ENCODE assay signal across 11 mouse cellular contexts in the genomic region with DNA sequence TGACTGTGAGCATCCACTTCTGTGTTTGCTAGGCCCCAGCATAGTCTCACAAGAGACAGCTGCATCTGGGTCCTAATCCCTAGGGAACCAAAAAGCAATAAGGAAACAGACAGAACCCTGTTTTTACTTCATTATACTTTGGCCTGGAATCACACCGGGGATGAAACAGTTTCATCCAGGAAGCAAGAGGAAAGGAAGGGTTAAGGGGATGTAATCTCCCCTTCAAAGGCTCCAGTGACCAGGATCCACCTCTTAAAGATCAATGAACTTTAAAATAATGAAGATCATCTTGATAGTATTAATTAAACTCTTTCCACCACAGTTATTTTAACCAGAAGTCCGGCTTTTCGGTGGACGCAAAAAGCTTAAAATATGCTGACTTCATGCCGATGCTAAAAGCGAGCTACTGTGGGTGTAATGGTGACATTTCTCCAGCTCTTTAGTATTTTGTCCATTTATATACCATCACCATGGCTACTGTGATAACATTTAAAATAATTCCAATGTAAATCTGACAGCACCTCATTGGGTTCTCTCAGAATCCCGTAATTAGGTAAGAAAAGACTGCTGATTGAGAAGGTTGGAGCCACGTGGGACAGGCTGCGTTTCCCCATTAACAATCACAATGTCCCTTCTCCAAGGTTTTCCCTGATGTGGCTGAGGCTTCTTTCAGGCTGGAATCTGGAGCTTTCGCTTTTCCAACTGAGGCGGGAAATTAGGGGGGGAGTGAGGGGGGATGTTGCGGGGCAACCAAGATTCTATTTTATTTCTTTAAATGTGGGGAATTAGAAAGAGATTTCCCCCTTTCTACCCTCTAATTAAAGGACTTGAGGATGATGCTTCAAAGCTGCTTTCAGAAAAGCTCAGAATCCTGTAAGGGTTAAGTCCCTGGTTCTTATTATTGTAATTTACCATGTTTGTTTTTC.
A peak's percentile ranks its signal among the peaks of the same experiment; 100 is the strongest.
DNase-seq lines count a peak whose midpoint lies in the region; ATAC-seq and TF ChIP-seq lines count a peak whose summit lies in the region.
"Had no signal": no experiment of that assay in that cellular context is flagged by ENCODE, and none has a peak within 500 bp of the region (broad histone marks: within the 10 kb centered on the region; RNA-seq: fewer than 3 reads in every experiment).

No protein-coding gene starts in this region.

- H3K27ac ChIP-seq in layer of hippocampus, adult 2 months, result no peak overlapping the region
- H3K27ac ChIP-seq in forebrain, embryonic 10.5 days, result peak overlapping the region; percentile 48; the same call in 1 of the 2 replicates
- no peak overlapping the region for H3K27ac ChIP-seq in hindbrain, embryonic 16.5 days (ENCODE audit: low read depth, low read length)
- no peak overlapping the region for H3K27ac ChIP-seq in intestine, embryonic 15.5 days
- H3K27ac ChIP-seq in cerebellum, adult 2 months (ENCODE audit: insufficient read depth, low read length), result no peak overlapping the region

- no peak for TF ChIP-seq CTCF in layer of hippocampus, adult 2 months (conservative IDR thresholded peaks at IDR 0.05)
- TF ChIP-seq CTCF in cerebellum, adult 2 months (IDR thresholded peaks at IDR 0.05; ENCODE audit: borderline replicate concordance, insufficient read depth, low read depth, low read length), result no peak

- DNase-seq in layer of hippocampus, adult 2 months (ENCODE audit: low spot score in 2 of 2), result no peak
- no peak for DNase-seq in layer of hippocampus, postnatal 14 days (ENCODE audit: low spot score in 2 of 2)
- DNase-seq in forebrain, embryonic 10.5 days (ENCODE audit: extremely low spot score, low spot score), result peak; percentile 54
- peak; percentile 38 for DNase-seq in retina, embryonic 14.5 days (ENCODE audit: low spot score)
- no peak for DNase-seq in cerebellum, adult 9-10 months
- DNase-seq in cerebellum, adult 2 months, result no peak
- DNase-seq: adrenal gland, adult 2 months; cerebellum, adult 18-20 months; heart, adult 18-20 months had no signal

- H3K9me3 ChIP-seq in forebrain, embryonic 10.5 days, result no peaks in the 10 kb centered on the region
- no peaks in the 10 kb centered on the region for H3K9me3 ChIP-seq in hindbrain, embryonic 16.5 days (ENCODE audit: control insufficient read depth, low read length)
- no peaks in the 10 kb centered on the region for H3K9me3 ChIP-seq in intestine, embryonic 15.5 days

- H3K4me3 ChIP-seq in layer of hippocampus, adult 2 months, result peak overlapping the region; percentile 31
- H3K4me3 ChIP-seq in forebrain, embryonic 10.5 days, result no peak overlapping the region
- H3K4me3 ChIP-seq in hindbrain, embryonic 16.5 days (ENCODE audit: low read length), result no peak overlapping the region
- H3K4me3 ChIP-seq in intestine, embryonic 15.5 days (replicated peaks), result no peak overlapping the region
- H3K4me3 ChIP-seq in cerebellum, adult 2 months (replicated peaks; ENCODE audit: insufficient read depth, low read depth, low read length), result no peak overlapping the region

- 28% methylated on average over 12 of the region's 12 CpGs for WGBS in forebrain, embryonic 10.5 days
- 38% methylated on average over 12 of the region's 12 CpGs for WGBS in hindbrain, embryonic 16.5 days
- WGBS in intestine, embryonic 15.5 days, result 81% methylated on average over 12 of the region's 12 CpGs
- WGBS in cerebellum, adult 2 months, result 62% methylated on average over 12 of the region's 12 CpGs

- H3K9ac ChIP-seq in hindbrain, embryonic 16.5 days (ENCODE audit: low read depth, low read length), result no peak overlapping the region
- no peak overlapping the region for H3K9ac ChIP-seq in intestine, embryonic 15.5 days

- H3K27me3 ChIP-seq in forebrain, embryonic 10.5 days (ENCODE audit: poor library complexity, severe bottlenecking), result peaks cover 57% of the 10 kb centered on the region
- no peaks in the 10 kb centered on the region for H3K27me3 ChIP-seq in hindbrain, embryonic 16.5 days (replicated peaks; ENCODE audit: control insufficient read depth, insufficient read depth, low read length)
- H3K27me3 ChIP-seq in intestine, embryonic 15.5 days (replicated peaks), result no peaks in the 10 kb centered on the region
- no peaks in the 10 kb centered on the region for H3K27me3 ChIP-seq in cerebellum, adult 2 months (ENCODE audit: control insufficient read depth, insufficient read depth, low read length)

- H3K4me2 ChIP-seq in hindbrain, embryonic 16.5 days (ENCODE audit: low read length), result peak overlapping the region; percentile 14
- H3K4me2 ChIP-seq in intestine, embryonic 15.5 days (replicated peaks), result no peak overlapping the region

- ATAC-seq in hindbrain, embryonic 16.5 days, result no peak
- ATAC-seq in intestine, embryonic 15.5 days, result no peak

- no peak for TF ChIP-seq POLR2A in cerebellum, adult 2 months (IDR thresholded peaks at IDR 0.05; ENCODE audit: borderline replicate concordance, insufficient read depth, low read length)

- H3K36me3 ChIP-seq in forebrain, embryonic 10.5 days (replicated peaks), result no peaks in the 10 kb centered on the region
- no peaks in the 10 kb centered on the region for H3K36me3 ChIP-seq in hindbrain, embryonic 16.5 days (ENCODE audit: control insufficient read depth, insufficient read depth, low read length)
- no peaks in the 10 kb centered on the region for H3K36me3 ChIP-seq in intestine, embryonic 15.5 days

- H3K4me1 ChIP-seq in forebrain, embryonic 10.5 days, result peaks cover 29% of the 10 kb centered on the region
- no peaks in the 10 kb centered on the region for H3K4me1 ChIP-seq in hindbrain, embryonic 16.5 days (ENCODE audit: control insufficient read depth, insufficient read depth, low read depth, low read length)
- H3K4me1 ChIP-seq in intestine, embryonic 15.5 days (replicated peaks), result no peaks in the 10 kb centered on the region
- H3K4me1 ChIP-seq in cerebellum, adult 2 months (ENCODE audit: control insufficient read depth, insufficient read depth, low read length), result no peaks in the 10 kb centered on the region

Comparison
In these comparisons a context has a peak if more than half of its experiments do, and no peak if none do; other contexts are left out.
1. DNase-seq: peak in forebrain, embryonic 10.5 days (single experiment) and retina, embryonic 14.5 days (single experiment); none in layer of hippocampus, adult 2 months (0 of 2), layer of hippocampus, postnatal 14 days (0 of 2), cerebellum, adult 9-10 months (single experiment) and cerebellum, adult 2 months (0 of 2).